Comparison of ENCODE assay signal across 16 mouse cellular contexts in genomic region chr13:41498611-41499121, GRCm38 (mm10).
"Had no signal": no experiment of that assay in that cellular context is flagged by ENCODE, and none has a peak within 500 bp of the region (broad histone marks: within the 10 kb centered on the region; RNA-seq: fewer than 3 reads in every experiment).

No protein-coding gene starts in this region.

- H3K4me2 ChIP-seq: kidney, embryonic 15.5 days; limb, embryonic 13.5 days; liver, embryonic 12.5 days; liver, embryonic 15.5 days; midbrain, embryonic 13.5 days; stomach, embryonic 15.5 days had no signal

- H3K9ac ChIP-seq: kidney, embryonic 15.5 days; limb, embryonic 13.5 days; liver, embryonic 12.5 days; liver, embryonic 15.5 days; midbrain, embryonic 13.5 days; stomach, embryonic 15.5 days had no signal

- H3K36me3 ChIP-seq: kidney, embryonic 15.5 days; limb, embryonic 10.5 days; limb, embryonic 13.5 days; liver, embryonic 12.5 days; liver, embryonic 15.5 days; midbrain, embryonic 13.5 days; stomach, embryonic 15.5 days had no signal

- H3K27me3 ChIP-seq: kidney, embryonic 15.5 days; limb, embryonic 13.5 days; liver, embryonic 12.5 days; liver, embryonic 15.5 days; midbrain, embryonic 13.5 days; stomach, embryonic 15.5 days had no signal

- H3K4me1 ChIP-seq: kidney, embryonic 15.5 days; limb, embryonic 10.5 days; limb, embryonic 13.5 days; midbrain, embryonic 13.5 days; stomach, embryonic 15.5 days had no signal

- H3K9me3 ChIP-seq: kidney, embryonic 15.5 days; limb, embryonic 10.5 days; limb, embryonic 13.5 days; liver, embryonic 12.5 days; liver, embryonic 15.5 days; midbrain, embryonic 13.5 days; stomach, embryonic 15.5 days had no signal

- ATAC-seq: liver, embryonic 12.5 days; midbrain, embryonic 13.5 days had no signal

- H3K27ac ChIP-seq: kidney, embryonic 15.5 days; limb, embryonic 10.5 days; limb, embryonic 13.5 days; liver, embryonic 12.5 days; liver, embryonic 15.5 days; macrophage; midbrain, embryonic 13.5 days; stomach, embryonic 15.5 days had no signal

- H3K4me3 ChIP-seq: kidney, embryonic 15.5 days; limb, embryonic 10.5 days; limb, embryonic 13.5 days; liver, embryonic 12.5 days; liver, embryonic 15.5 days; midbrain, embryonic 13.5 days; stomach, embryonic 15.5 days had no signal

- DNase-seq: kidney, adult 8-10 months; kidney, postnatal 10 days; kidney, postnatal 4 days; liver; lung, adult 2 months; right cerebral cortex, postnatal 25 days; spleen, adult 18-20 months; thymus, postnatal 25 days had no signal
